Mouse (Mus musculus): ENCODE data around the gene Nectin2. TPM values are rescaled to one million over a fixed set of nuclear protein-coding genes. Genes with fewer than 3 reads are reported as not detected.
"Not testable (repeated sequence)": the region's sequence is repeated elsewhere in the genome, so short reads cannot be mapped to it uniquely, and the experiment has no call there.

Gene Nectin2
- 10 to 100 TPM; 72.0 to 80.6 TPM for total RNA-seq (2021)
- long read RNA-seq, experiment 1, transcript Nectin2-201 (9 exons, 2,735 nt): minor isoform, 18 of 73 reads
- long read RNA-seq, experiment 1, transcript Nectin2-202 (6 exons, 1,955 nt): major isoform, 46 of 73 reads
- long read RNA-seq, experiment 1, partial matches to known transcripts: 6 of 73 reads
- long read RNA-seq, experiment 1, other reads (novel, unspliced or antisense): 3 of 73 reads
- long read RNA-seq, experiment 2, transcript Nectin2-201 (9 exons, 2,735 nt): minor isoform, 46 of 137 reads
- long read RNA-seq, experiment 2, transcript Nectin2-202 (6 exons, 1,955 nt): major isoform, 76 of 137 reads
- long read RNA-seq, experiment 2, partial matches to known transcripts: 10 of 137 reads
- long read RNA-seq, experiment 2, other reads (novel, unspliced or antisense): 5 of 137 reads

DNA sequence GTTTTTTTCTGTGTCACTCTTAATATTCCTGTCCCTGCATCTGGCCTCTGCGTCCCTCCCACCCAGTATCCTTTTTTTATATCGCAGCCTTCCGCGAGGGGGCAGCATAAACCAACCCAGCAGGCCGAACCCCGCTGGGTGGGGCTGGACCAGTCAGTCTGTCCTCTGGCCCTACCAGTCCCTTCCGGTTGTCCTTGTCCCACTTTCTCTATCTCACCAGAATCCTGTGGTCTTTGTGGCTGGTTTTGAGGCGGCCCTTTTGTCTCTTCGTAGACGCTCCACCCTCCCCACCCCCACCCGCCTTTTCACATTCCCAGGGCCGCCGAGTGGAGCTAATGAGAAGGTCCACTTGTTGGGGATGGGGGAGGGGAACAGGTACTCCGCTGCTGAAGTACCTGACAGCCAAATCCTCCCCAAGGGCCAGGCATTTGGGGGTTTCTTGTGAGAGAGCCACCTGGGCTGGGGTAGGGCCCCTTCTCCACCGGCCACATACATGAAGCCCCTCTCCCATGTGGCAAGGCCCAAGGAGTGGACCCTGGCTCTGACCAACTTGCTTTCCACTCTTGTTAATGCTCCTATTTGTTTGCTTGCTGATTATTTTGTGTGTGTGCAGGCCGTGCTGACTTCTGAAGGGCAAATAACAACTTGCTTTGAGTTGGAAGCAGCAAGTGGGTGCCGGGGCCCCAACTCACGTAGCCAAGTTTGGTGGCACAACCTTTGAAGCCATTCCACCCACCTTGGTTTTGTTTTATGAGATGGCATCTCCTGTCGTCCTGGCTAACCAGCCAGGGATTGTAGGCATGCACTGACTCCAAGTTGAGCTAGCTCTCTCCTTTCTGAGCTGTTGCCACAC lies at the start of gene Nectin2:
Gene Nectin2 (minus strand): TSS at position 267 of the 853 bp plus-strand sequence.
- DNase-seq (ENCODE audit: low spot score in 2 of 2): peak; percentile 69 to 88

DNA sequence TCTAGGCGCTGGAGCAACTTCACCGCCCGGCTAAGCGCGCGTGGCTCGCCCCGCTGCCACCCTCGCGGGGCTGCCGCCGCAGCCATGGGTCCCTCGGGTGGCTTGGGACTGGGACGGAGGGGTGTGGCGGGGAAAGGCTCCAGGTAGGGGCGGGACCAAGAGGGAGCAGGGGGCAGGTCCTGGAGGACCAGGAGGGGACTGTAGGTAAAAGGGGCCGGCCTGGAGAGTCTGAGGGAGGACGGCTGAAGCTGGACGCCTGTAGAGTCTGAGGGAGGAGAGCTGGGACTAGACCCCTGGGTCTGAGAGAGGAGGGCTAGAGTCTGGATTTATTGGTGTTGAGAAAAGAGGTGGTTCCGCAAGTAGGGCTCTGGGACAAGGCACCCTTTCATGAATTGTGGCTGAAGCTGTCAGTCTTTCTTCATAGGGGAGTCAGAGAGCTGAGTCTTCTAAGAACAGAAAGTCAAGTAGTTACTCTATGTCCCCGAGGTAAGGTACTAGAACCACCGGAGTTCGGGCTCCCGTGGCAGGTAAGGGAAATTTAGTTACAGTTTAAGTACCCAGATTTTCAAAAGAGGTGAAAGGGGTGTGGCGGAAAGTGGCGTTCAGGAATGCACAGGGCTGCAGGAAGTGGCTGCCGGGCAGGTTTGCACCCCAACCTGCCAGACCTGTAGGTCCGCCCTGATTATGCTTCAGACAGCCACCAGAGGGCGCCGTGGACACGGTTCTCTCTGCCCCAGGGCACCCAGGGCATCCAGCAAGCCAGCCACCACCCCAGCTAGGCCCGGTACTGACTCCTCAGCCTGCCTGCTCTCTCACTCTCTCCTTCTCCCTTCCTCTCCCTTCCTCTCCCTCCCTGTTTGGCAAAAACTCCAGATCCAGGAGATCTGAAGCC lies 46.7 kb upstream of the Nectin2 start, which contains the start of gene Cblc:
Gene Cblc (minus strand): TSS at position 113 of the 892 bp plus-strand sequence.
- peak; percentile 66 to 67 for DNase-seq (ENCODE audit: low spot score in 2 of 2)

DNA sequence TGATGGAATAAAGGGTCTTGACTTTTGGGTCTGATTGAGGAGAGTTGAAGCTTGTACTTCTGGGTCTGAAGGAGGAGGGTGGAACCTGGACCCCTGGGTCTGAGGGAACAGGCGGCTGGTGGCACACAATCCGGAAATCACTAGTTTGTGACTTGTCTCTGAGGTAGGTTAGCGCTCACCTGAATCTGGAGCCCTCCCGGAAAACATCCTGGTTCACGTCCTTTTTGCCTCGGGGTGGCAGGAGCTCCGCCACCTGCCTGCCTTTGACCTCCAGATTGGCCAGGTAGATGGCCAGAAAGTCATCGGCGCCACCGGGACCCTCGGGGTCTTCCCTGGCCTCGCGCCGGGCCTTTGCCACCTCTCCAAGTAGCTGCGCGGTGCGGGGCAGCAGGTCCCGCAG lies 46.0 kb upstream of the Nectin2 start:
- DNase-seq (ENCODE audit: low spot score in 2 of 2): no peak

DNA sequence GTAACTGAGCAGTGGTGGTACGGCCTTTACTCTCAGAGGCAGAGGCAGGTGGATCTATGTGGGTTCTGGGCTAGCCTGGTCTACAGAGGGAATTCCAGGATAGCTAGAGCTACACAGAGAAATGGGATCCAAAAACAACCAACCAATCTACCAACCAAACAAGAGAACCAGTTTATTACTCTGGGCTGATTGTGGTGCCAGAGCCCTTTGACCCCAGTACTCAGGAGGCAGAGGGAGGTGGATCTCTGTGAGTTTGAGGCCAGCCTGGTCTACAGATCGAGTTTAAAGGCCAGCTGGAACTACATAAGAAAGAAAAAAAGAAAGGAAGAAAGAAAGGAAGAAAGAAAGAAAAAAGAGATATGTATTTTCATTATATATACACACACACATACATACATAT lies 45.0 kb upstream of the Nectin2 start:
- no peak for DNase-seq (ENCODE audit: low spot score in 2 of 2)

DNA sequence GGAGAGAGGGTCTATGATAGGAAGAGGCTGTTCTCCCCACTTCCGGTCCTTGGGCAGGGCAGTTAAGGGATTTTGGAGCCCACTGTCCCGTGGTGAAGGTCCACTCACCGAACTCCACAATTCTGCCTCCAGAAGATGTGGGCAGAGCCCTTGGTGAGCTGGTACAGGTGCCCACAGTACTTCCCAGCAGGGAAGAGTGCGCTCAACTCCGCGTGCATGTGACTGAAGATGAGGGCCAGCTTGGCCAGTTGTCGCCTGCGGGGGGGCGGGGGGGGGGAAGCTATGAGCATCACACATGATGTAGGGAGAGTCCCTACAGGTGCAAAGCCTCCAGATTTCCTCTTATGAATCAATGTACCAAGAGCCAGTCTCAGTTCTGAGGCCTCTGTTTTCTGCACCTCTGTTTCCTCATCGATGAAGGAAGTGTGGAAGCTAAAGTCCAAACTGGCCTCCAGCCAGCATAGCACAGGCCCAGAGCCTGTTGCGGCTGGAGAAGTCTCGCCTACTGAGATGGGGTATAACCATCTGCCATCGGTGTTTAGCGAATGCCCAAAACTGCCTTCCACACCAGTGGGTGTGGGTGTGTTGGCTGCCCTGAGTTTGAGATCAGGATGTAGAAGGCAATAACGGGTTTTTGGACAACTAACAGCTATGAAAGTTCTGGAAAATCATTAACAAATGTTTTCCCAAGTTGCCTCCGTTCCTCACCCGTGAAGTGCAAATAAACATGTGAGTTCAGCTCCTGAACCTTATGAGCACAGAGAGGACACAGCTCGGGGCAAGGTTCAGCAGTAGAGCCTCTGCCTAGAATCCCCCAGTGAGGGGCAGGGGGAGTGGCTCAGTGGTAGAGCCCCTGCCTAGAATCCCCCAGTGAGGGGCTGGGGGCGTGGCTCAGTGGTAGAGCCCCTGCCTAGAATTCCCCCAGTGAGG lies 42.7 kb upstream of the Nectin2 start:
- DNase-seq (ENCODE audit: low spot score in 2 of 2): no peak

DNA sequence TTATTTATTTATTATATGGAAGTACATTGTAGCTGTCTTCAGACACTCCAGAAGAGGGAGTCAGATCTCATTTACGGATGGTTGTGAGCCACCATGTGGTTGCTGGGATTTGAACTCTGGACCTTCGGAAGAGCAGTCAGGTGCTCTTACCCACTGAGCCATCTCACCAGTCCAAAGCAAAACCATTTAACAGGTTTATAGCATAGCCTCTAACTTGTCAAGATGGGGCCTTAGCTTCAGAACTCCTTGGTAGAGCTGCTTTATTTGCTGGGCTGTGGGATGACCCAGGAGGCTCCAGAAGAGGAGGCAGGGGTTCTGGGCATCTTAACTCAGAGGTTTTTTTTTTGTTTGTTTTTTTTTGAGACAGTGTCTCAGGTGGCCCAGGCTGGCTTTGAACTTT lies 41.2 kb upstream of the Nectin2 start:
- not testable (repeated sequence) for DNase-seq (ENCODE audit: low spot score in 2 of 2)

DNA sequence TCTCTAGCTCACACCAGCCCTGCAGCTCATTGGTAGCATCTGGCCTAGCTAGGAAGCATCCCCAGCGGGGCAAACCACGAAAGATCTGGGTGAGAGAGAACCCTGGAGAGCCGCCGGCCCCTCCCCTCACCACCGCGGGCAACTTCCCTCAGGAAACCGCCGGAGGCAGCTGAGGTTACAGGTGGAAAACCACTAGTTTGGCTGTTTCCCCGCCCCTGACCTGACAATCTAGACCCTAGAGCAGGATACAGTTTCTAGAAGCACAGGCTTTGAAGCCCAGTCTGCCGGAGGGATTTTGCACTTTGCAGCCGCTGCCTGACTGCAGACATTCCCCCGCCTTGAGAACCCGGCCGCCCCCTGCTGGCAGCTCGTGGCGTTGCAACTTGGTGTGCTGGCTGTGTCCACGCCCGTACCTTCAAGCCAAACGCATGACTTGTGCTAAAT lies 39.6 kb upstream of the Nectin2 start:
- DNase-seq (ENCODE audit: low spot score in 2 of 2): peak; percentile 90

DNA sequence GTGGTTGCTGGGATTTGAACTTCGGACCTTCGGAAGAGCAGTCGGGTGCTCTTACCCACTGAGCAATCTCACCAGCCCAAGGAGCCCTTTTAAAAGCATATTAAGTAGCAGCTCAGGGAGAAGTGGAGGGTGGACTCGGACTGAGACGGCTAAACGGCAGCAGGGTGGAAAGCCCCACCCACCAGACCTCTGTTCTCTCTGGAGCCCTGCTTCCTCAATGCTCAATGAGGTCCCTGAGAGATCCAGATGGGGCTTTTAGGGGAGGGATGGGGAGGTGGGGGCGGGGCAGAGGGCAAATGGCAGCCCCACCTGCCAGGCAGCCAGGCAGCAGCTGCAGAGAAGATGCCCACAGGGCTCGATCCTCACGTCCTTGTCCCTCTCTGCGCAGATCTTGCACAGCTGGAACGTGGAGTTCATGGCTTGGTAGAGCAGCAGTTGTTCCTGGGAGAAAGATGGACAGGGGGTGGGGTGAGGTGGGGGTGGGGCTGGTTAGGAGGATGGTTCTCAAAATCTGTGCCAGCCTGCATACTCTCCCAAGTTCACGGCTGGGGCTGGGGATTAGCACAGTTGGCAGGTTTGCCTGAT lies 35.7 kb upstream of the Nectin2 start:
- DNase-seq (ENCODE audit: low spot score in 2 of 2): no peak

DNA sequence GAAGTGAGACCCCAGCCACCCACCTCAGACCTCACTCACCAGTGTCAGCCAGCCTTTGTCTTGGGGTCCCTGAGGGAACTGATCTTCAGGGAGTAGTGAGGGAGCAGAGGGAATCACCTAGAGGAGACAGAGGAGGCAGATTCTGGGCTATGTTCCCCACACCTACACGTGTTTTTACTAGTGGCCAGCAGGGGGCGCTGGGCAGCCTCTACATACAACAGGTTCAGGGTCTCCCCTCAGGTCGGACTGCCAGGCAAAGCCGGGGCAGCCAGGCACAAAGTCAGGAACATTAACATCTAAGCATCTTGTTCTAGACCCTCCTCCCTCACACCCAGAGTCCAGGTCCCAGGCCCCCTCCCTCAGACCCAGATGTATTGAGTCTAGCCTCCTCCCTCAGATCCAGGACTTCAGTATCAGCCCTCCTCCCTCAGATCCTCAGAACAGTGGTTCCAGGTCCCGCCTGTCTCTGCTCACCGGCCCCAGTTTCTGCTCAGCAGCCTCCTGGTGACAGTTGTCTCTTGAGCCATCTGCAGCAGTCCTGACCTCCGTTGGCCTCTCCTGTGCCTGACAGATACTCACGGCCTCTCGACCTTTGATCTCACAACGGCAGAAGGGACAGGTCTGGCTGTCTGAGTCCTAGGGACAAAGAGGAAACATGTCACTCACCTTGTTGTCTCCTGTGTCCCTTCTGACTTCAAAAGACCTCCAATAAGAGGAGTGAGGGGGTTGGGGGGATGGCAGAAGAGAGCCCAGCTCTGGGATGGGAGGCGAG lies 34.7 kb upstream of the Nectin2 start:
- DNase-seq (ENCODE audit: low spot score in 2 of 2): no peak

DNA sequence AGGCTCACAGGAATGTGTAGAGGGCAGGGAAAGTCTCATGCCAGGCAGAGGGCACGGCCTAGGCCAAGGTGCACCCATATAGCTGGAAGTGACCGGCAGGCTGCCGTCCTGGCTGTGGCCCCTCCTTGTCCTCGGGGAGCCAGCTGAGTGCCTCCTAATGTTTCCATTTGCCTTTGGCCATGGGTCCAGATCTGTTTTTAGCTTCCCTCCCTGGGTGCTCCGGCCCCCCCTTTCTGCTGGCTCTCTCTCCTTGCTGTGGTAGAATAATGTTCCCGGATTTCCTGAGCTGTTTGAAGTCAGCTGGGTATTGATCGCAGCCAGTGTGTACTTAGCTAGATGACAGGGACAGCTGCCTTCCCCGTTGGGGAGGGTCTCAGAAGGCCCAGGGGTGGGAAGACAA lies 33.3 kb upstream of the Nectin2 start:
- no peak for DNase-seq (ENCODE audit: low spot score in 2 of 2)

DNA sequence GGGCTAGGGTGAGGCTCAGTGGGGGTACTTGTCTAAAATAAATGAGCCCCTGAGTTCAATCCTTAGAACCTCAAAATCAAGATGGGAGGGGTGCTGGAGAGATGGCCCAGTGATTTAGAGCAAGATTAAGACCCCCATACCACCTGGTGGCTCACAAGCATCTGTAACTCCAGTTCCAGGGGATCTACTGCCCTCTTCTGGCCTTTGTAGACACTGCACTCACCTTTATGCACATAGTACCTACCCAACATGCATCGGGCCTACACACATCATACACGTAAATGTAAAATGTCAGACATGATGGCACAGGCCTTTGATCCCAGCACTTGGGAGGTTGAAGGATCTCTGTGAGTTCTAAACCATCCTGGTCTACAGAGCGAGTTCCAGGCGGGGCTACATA lies 32.4 kb upstream of the Nectin2 start:
- no peak for DNase-seq (ENCODE audit: low spot score in 2 of 2)

DNA sequence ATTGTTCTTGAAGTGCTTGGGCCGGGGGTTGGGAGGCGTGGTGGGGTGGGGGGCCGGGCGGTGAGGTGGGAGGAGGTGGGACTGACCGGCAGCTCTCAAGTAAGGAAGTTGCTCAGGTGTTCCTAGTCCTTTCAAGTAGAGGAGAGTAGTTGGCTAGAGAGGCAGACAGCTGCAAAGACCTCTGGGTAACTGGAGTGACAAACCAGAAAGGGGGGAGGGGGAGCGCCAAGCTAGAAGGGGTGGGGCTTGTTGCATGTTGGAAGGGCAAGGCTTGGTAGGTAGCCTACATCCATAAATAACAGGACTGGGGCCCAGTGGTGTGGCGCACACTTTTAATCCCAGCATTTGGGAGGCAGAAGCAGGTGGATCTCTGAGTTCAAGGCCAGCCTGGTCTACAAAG lies 31.5 kb upstream of the Nectin2 start:
- DNase-seq (ENCODE audit: low spot score in 2 of 2): no peak

DNA sequence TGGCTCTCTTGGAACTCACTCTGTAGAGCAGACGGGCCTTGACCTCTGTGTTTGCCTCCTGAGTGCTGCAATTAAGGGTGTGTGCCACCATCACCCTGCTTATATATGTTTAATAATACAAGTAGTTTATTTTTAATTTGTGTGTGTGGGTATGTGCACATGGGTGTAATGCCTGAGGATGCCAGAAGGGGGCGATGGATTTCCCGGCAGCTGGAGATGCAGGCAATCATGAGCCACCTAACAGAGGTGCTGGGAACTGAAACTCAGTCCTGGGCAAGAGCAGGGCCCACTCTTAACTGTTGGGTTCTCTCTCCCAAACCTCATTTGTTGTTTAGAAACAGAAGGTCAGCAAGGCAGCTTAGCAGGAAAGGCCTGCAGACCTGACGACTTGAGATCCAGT lies 29.6 kb upstream of the Nectin2 start:
- DNase-seq (ENCODE audit: low spot score in 2 of 2): no peak

DNA sequence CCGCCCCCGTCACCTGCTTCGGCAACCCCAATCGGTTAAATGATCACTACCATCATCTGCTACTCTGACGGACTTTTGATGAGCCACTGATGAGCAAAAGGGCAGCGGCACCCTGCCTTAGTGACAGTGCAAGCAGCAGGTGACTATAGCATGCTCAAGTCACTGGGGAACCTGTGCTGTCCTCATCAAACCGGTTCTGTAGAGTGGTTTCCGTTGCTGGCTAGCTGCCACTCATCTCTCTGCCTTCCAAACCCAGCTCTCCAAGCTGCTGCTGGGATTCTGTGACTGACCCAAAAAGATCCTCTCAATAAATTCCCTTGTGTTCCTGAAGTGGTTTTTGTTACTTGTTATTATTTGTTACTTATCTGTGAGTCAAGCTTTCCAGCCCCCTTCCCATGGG lies 28.4 kb upstream of the Nectin2 start:
- DNase-seq (ENCODE audit: low spot score in 2 of 2): no peak

DNA sequence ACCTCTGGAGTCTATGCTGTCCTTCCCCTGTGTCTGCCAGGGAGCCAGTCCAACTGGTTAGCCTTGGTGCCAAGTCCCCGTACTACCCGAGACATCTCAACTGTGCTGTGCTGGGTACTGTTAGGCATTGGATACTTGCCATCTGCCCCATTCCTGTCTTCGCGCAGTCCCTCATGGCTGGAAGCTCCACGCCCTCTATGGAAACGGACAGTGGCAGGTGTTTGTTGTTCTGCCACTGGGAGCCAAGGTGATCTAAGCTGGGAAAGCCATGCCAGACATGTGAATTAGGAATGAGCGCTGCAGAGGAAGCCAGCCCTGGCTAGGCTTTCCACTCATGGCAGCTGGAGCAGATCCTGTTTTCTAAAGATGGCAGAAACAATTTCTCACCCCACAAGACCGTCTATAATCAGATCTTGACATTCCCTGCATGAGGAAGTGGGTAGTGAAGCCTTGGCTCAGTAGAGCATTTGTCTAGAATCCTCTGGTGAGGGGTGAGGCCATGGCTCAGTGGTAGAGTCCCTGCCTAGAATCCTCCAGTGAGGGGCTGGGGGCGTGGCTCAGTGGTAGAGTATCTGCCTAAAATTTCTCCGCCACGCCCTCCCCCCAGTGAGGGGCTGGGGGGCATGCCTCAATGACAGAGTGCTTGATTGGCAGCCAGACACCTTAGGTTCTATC lies 26.9 kb upstream of the Nectin2 start:
- no peak for DNase-seq (ENCODE audit: low spot score in 2 of 2)

DNA sequence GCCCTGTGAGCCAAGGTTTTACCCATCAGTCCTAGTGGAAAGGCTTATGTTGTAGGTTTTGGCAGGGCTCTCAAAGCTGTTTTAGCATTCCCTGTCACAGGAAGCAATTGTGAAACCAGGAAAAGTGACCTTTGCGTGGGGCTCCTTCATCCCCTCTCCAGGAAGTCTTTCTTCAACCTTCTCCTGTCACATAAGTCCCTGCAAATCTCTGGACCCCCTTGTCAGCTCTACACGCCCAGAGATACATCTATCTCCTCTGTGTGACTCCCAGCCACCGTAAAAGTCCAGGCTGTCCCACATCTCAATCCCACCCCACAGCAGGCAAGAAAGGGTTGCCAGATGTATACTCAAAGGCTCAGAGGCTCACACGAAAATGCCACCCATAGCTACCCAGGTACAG lies 21.4 kb upstream of the Nectin2 start:
- no peak for DNase-seq (ENCODE audit: low spot score in 2 of 2)

DNA sequence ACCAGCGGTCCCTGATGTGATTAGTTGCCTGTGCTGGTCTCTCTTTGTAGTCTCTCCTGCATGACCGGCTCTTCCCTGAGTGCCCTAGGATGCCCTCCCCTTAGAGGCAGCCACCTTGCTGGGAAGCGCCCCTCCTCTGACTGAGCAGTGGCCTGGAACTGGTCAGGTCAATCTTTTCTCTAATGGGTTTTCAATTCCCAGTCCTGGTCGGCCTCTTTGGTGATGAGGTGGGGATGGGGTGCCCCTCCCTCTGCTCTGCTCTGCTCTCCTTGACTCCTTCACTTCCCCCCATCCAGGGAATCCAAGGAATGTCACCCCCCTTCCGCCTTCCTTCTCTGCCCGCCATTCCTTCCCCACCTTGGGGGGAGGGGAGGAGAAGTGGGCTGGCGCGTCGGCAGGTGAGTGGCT lies 20.7 kb upstream of the Nectin2 start, which contains the start of gene Bcam:
Gene Bcam (minus strand): TSS at position 33 of the 408 bp plus-strand sequence.
- no peak for DNase-seq (ENCODE audit: low spot score in 2 of 2)

DNA sequence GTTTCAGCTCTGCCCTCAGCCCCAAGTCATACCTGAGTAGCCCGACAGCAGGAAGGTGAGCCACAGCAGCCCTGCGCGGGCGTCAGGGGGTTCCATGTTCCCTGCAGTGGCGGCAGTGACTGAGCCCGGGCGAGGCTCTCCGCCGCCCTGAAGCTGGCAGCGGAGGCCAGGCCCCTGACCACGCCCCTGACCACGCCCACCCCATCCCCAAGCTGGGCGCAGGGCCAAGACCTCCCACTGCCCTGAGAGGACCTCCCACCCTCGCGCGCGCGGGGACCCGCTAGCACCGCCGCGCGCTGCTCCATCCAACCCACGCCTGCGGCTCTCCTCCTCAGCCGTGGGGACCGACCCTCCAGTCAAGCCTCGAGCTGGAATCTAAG lies 20.1 kb upstream of the Nectin2 start:
- peak; percentile 68 to 72 for DNase-seq (ENCODE audit: low spot score in 2 of 2)
